Mouse (Mus musculus): Measurements from ENCODE around the gene Dpep2nb. TPM values are rescaled to one million over a fixed set of nuclear protein-coding genes. Genes with fewer than 3 reads are reported as not detected.
"Not testable (repeated sequence)": the region's sequence is repeated elsewhere in the genome, so short reads cannot be mapped to it uniquely, and the experiment has no call there.

Gene Dpep2nb
- polyA plus RNA-seq, 1 experiment from 2014 or later, result 0.21 TPM

DNA sequence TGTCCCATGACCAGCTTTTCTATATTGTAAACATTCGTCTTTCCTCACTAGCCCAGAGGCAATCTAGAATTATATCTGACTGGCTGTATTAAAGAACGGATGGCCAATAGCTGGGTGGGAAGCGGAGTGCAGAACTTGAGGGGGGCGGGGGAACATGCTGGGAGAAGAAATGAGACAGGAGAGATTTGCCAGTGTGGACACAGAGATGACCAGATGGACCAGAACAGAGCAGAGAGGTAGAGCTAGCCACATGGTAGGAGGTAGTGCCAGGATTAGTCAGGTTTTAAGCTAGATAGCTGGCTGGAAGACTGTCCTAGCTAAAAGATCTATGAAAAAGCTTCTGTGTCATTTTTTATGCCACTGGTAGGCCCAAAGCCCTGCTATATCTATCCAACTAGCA, 3.9 kb downstream of the Dpep2nb start:
- H3K9ac ChIP-seq, result no peak overlapping the region
- H3K27ac ChIP-seq, result no peak overlapping the region
- no peaks in the 10 kb centered on the region for H3K9me3 ChIP-seq
- no peak overlapping the region for H3K4me2 ChIP-seq
- H3K4me3 ChIP-seq, result no peak overlapping the region
- WGBS, result 82% methylated on average over 4 of the region's 4 CpGs
- no peaks in the 10 kb centered on the region for H3K27me3 ChIP-seq (replicated peaks)
- ATAC-seq (replicated peaks), result no peak
- no peaks in the 10 kb centered on the region for H3K4me1 ChIP-seq
- no peaks in the 10 kb centered on the region for H3K36me3 ChIP-seq (replicated peaks)

DNA sequence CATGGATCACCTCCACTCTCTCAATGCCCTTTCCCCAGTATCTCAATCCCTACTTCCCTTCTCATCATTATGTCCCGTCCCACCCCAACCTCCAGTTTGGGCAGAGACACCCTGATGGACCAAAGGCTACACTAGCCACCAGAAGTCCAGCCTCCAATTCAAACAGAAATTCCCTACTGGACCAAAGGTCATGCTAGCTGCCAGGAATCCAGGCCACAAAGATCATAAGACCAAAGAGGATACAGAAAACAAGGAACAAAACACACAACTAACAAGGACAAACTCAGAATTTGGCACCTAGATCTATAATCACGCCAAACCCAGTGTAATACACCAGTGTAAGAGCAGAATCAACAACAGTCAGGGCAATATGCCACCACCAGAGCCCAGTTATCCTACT, 6.8 kb downstream of the Dpep2nb start:
- H3K4me2 ChIP-seq, result no peak overlapping the region
- no peaks in the 10 kb centered on the region for H3K9me3 ChIP-seq
- no peak overlapping the region for H3K27ac ChIP-seq
- no peak overlapping the region for H3K9ac ChIP-seq
- no peaks in the 10 kb centered on the region for H3K27me3 ChIP-seq (replicated peaks)
- H3K4me1 ChIP-seq, result no peaks in the 10 kb centered on the region
- WGBS, result 93% methylated on average over 2 of the region's 2 CpGs
- H3K36me3 ChIP-seq (replicated peaks), result no peaks in the 10 kb centered on the region
- no peak for ATAC-seq (replicated peaks)
- H3K4me3 ChIP-seq, result no peak overlapping the region

DNA sequence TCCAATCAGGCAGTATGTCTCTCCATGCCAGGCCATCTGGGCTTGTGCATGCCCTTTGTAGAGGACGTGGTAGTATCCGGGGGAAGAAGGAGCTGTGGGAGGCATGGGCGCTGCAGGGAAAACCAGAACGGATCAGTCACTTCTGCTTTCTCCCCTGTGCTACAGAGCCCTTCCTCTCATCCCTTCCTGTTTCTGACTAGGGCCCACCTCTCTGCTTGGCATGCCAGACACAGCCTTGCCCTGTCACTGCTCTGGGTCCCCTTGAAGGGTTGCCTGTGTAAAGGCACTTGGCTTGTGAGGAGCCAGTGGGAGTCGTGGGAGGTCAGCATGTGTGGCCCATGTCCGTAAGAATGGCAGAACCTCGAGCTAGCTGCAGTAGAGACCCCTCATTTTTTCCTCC, 9.4 kb downstream of the Dpep2nb start:
- H3K4me3 ChIP-seq, result no peak overlapping the region
- 73% methylated on average over 7 of the region's 7 CpGs for WGBS
- no peak overlapping the region for H3K9ac ChIP-seq
- no peaks in the 10 kb centered on the region for H3K27me3 ChIP-seq (replicated peaks)
- no peaks in the 10 kb centered on the region for H3K4me1 ChIP-seq
- H3K4me2 ChIP-seq, result no peak overlapping the region
- ATAC-seq (replicated peaks), result no peak
- no peaks in the 10 kb centered on the region for H3K36me3 ChIP-seq (replicated peaks)
- no peaks in the 10 kb centered on the region for H3K9me3 ChIP-seq
- no peak overlapping the region for H3K27ac ChIP-seq

DNA sequence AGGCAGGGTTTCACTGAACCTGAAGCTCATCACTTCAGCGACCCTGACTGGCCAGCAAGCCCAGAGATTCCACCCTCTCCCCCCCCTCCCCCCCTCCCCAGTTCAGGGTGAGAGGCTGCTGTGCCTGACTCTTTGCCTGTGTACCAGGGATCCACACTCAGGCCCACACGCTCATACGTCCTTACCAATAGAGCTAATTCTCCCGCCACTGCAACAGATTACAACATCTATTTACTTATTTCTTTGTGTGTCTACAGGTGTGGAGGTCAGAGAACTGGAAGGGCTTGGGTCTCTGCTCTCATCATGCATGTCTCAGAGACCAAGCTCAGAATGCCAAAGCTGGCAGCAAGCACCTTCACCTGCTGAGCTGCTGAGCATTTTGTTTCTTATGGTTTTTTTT, 12.5 kb downstream of the Dpep2nb start:
- no peak overlapping the region for H3K4me3 ChIP-seq
- ATAC-seq (replicated peaks), result no peak
- H3K36me3 ChIP-seq (replicated peaks), result no peaks in the 10 kb centered on the region
- H3K9ac ChIP-seq, result no peak overlapping the region
- no peak overlapping the region for H3K4me2 ChIP-seq
- H3K27me3 ChIP-seq (replicated peaks), result no peaks in the 10 kb centered on the region
- no peaks in the 10 kb centered on the region for H3K4me1 ChIP-seq
- WGBS, result 66% methylated on average over 4 of the region's 4 CpGs
- no peak overlapping the region for H3K27ac ChIP-seq
- no peaks in the 10 kb centered on the region for H3K9me3 ChIP-seq

DNA sequence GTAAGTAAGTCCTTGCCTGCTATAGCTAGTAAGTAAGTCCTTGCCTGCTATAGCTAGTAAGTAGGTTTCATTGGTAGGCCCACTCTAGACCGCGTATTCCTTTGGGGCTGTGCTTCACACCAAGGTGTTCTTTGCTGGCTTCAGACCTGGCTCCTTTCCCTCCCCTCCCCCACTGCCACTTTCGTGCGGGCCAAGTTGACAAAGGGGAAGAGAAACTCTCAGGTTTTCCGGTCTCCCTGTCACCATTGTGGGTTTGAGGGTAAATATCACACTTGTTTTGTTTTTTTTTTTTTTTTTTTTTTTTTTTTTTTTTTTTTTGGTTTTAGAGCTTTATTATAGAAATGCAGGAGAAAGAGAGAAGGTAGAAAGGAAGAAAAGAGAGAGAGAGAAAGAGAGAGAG, 13.3 kb downstream of the Dpep2nb start:
- no peak overlapping the region for H3K4me3 ChIP-seq
- no peaks in the 10 kb centered on the region for H3K27me3 ChIP-seq (replicated peaks)
- H3K36me3 ChIP-seq (replicated peaks), result no peaks in the 10 kb centered on the region
- 55% methylated on average over 5 of the region's 5 CpGs for WGBS
- no peak overlapping the region for H3K4me2 ChIP-seq
- H3K9me3 ChIP-seq, result no peaks in the 10 kb centered on the region
- no peak for ATAC-seq (replicated peaks)
- H3K4me1 ChIP-seq, result no peaks in the 10 kb centered on the region
- H3K27ac ChIP-seq, result no peak overlapping the region
- no peak overlapping the region for H3K9ac ChIP-seq

DNA sequence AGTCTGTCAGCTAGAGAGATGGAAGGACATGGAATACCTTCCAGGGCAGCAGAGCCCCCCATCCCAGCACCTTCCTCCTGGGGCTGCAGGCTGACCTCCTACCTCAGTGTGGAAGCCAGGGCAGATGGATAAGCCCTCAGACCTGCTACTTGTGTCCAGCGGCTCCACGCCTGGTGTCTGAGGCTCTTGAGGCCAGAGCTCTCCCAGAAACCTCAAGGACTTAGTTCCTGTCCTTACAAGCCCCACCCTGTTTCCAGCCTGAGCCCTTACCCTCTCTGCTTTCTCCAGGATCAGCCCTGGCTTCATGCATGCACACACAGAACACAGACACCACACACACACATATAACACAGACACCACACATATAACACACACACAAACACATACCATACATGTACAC, 14.2 kb downstream of the Dpep2nb start:
- 83% methylated on average over 2 of the region's 2 CpGs for WGBS
- no peak overlapping the region for H3K4me3 ChIP-seq
- no peaks in the 10 kb centered on the region for H3K27me3 ChIP-seq (replicated peaks)
- H3K4me1 ChIP-seq, result no peaks in the 10 kb centered on the region
- H3K9me3 ChIP-seq, result no peaks in the 10 kb centered on the region
- H3K9ac ChIP-seq, result no peak overlapping the region
- no peaks in the 10 kb centered on the region for H3K36me3 ChIP-seq (replicated peaks)
- ATAC-seq (replicated peaks), result no peak
- H3K27ac ChIP-seq, result no peak overlapping the region
- H3K4me2 ChIP-seq, result no peak overlapping the region

DNA sequence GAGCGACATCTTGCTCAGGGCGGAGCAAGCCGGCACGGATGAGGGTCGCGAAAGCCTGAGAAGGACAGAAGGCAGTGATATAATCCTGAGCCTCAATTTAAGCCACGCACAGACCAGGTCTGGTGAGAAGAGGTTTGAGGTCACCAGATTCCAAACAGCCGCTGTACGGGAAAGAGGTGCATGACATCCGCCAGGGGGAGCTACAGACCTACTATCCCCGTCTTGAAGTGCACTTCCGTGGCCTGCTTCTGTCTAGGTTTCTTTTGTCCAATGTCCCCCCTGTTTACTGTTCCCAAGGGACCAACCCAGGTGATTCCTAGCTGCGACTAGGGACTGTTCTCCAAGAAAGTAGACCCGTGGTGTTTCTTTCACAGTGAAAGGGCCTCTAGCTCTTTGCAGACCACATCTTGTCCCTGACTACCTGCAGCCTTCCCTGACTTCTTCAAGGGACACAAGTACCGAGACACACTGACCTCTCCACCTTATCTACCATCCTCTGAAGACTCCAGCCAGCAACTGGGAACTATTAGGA, 14.9 kb downstream of the Dpep2nb start, which contains the start of gene Dus2:
TSS of gene Dus2 (plus strand) at position 482 of the 532 bp plus-strand sequence.
- no peaks in the 10 kb centered on the region for H3K36me3 ChIP-seq (replicated peaks)
- H3K27ac ChIP-seq, result no peak within 1 kb of the TSS
- WGBS, result 13% methylated on average over 15 of the region's 15 CpGs
- no peak within 1 kb of the TSS for H3K4me3 ChIP-seq
- H3K4me1 ChIP-seq, result no peaks in the 10 kb centered on the region
- H3K4me2 ChIP-seq, result no peak within 1 kb of the TSS
- no peaks in the 10 kb centered on the region for H3K27me3 ChIP-seq (replicated peaks)
- H3K9ac ChIP-seq, result no peak within 1 kb of the TSS
- no peaks in the 10 kb centered on the region for H3K9me3 ChIP-seq
- ATAC-seq (replicated peaks), result no peak

DNA sequence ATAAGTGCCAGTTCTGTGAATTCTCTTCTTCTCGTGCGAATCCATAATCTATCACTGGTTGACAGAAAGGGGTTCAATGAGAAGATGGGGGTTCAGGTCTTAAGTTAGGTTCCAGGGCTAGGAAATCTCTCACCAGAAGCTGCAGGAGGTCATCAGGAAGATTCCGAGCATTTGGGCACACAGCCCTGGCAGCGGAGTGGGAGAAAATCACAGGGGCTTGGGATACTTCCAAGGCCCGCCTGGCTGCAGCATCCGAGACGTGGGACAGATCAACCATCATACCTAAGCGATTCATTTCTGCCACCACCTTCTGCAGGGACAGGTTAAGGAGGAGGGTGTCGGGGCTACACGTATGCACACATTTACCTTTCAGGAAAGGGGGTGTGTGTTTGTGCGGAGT, 17.2 kb downstream of the Dpep2nb start:
- Histone ChIP-seq H3K4me2 (no peak overlapping the region), H3K9ac (no peak overlapping the region), H3K27me3 (replicated peaks) (no peaks in the 10 kb centered on the region), H3K4me1 (no peaks in the 10 kb centered on the region), H3K9me3 (no peaks in the 10 kb centered on the region), H3K4me3 (no peak overlapping the region), H3K27ac (no peak overlapping the region), H3K36me3 (replicated peaks) (no peaks in the 10 kb centered on the region)
- WGBS, result 89% methylated on average over 11 of the region's 11 CpGs
- ATAC-seq (replicated peaks), result no peak

DNA sequence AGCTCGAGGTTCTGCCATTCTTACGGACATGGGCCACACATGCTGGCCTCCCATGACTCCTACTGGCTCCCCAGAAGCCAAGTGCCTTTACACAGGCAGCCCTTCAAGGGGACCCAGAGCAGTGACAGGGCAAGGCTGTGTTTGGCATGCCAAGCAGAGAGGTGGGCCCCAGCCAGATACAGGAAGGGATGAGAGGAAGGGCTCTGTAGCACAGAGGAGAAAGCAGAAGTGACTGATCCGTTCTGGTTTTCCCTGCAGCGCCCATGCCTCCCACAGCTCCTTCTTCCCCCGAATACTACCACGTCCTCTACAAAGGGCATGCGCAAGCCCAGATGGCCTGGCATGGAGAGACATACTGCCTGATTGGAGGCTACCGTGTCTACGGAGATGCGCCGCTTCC, 22.4 kb downstream of the Dpep2nb start:
- H3K27ac ChIP-seq; H3K36me3 ChIP-seq (replicated peaks); H3K9ac ChIP-seq; ATAC-seq (replicated peaks); H3K4me1 ChIP-seq; H3K27me3 ChIP-seq (replicated peaks); H3K4me2 ChIP-seq; H3K9me3 ChIP-seq; H3K4me3 ChIP-seq: not testable (repeated sequence)
- WGBS, result 83% methylated on average over 11 of the region's 11 CpGs

DNA sequence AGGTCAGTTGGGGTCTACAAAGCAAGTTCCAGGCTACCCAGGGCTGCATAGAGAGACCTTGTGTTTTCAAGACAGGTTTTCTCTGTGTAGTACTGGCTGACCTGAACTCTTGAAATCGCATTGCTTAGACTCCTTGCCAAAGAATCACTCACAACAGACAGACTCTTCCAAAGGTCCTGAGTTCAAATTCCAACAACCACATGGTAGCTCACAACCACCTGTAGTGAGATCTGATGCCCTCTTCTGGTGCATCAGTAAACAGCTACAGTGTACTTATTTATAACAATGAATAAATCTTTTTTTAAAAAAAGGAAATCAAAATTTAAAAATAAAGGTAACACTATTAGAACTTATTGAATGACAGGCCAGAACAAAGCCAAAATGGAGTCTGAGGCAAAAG, 24.6 kb downstream of the Dpep2nb start:
- Histone ChIP-seq H3K27ac (no peak overlapping the region), H3K4me1 (no peaks in the 10 kb centered on the region), H3K9ac (no peak overlapping the region), H3K4me3 (no peak overlapping the region), H3K36me3 (replicated peaks) (no peaks in the 10 kb centered on the region), H3K27me3 (replicated peaks) (no peaks in the 10 kb centered on the region), H3K9me3 (no peaks in the 10 kb centered on the region), H3K4me2 (no peak overlapping the region)
- WGBS, result 90% methylated on average over 1 of the region's 1 CpGs
- no peak for ATAC-seq (replicated peaks)

DNA sequence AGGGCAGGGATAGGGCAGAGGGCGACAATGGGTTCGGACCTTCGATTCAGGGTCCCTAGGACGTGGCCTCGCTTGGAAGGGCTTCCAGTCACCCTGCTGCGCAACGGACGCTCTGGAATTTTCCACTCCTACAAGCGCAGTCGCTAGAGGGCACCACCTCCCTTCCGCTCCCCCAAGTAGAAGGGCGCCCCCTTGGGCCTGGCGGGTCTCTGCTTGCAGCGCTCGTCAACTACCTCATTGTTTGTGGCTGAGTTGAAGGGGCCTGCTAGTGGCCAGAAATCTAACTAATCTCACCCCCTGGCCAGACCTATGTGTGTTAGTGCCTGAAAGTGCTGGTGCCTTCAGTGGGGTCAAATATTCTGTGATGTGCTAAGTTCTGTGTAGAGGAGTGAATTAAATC, 26.4 kb downstream of the Dpep2nb start, which contains the start of gene Dpep3:
TSS of gene Dpep3 (minus strand) at position 105 of the 400 bp plus-strand sequence.
- Histone ChIP-seq H3K4me3 (no peak within 1 kb of the TSS), H3K9ac (no peak within 1 kb of the TSS), H3K4me2 (no peak within 1 kb of the TSS), H3K36me3 (replicated peaks) (no peaks in the 10 kb centered on the region), H3K27me3 (replicated peaks) (no peaks in the 10 kb centered on the region), H3K9me3 (no peaks in the 10 kb centered on the region), H3K4me1 (no peaks in the 10 kb centered on the region), H3K27ac (no peak within 1 kb of the TSS)
- 93% methylated on average over 15 of the region's 15 CpGs for WGBS
- ATAC-seq (replicated peaks), result no peak

DNA sequence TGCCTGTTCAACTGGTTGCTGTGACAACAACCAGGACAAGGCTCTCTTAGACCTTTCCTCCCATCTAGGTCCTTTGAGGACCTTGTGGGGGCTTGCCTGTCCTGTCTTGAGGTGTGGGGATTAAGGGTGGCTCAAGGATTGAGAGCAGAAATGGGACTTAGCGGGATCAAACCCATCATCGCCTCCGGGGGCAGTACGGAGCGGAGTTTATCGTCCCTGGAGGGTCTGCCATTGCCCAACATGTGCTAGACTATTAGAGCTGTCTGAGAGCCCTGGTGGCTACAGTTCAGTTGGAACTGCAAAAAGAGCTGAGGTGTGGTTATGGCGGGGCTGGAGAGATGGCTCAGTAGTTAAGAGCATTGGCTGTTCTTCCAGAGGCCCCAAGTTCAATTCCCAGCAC, 30.4 kb downstream of the Dpep2nb start:
- no peak overlapping the region for H3K9ac ChIP-seq
- H3K27me3 ChIP-seq (replicated peaks), result no peaks in the 10 kb centered on the region
- WGBS, result 56% methylated on average over 7 of the region's 7 CpGs
- H3K4me3 ChIP-seq, result no peak overlapping the region
- no peak overlapping the region for H3K27ac ChIP-seq
- no peaks in the 10 kb centered on the region for H3K4me1 ChIP-seq
- H3K36me3 ChIP-seq (replicated peaks), result no peaks in the 10 kb centered on the region
- H3K4me2 ChIP-seq, result no peak overlapping the region
- H3K9me3 ChIP-seq, result no peaks in the 10 kb centered on the region
- no peak for ATAC-seq (replicated peaks)

DNA sequence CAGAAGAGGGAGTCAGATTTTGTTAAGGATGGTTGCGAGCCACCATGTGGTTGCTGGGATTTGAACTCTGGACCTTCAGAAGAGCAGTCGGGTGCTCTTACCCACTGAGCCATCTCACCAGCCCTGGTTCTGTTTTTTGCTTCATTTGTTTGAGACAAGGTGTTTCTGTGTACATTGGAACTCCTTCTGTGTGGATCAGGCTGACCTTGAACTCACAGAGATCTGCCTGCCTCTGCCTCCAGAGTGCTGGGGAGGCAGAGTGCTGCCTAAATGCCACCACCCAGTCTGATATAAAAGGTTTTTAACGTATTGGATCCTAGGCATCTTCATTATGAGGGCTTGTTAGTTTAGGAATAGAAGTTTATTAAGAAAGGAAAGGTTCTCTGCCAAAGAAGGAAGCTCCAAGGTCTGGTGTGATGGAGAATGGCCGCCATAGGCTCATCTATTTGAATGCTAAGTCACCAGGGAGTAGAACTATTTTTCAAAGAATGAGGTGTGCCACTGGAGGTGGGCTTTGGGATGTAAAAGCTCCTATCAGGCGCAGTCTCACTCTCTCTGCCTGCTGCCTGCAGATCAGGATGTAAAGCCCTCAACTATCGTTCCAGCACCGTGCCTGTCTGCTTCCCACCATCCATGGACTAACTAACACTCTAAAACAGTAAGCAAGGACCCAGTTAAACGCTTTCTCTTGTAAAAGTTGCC, 34.6 kb downstream of the Dpep2nb start:
- Histone ChIP-seq H3K36me3 (replicated peaks) (no peaks in the 10 kb centered on the region), H3K9ac (no peak overlapping the region), H3K4me3 (no peak overlapping the region), H3K27me3 (replicated peaks) (0 out of 2 replicates have a peak, but pooled peaks cover 13% of the 10 kb centered on the region), H3K27ac (no peak overlapping the region), H3K9me3 (no peaks in the 10 kb centered on the region), H3K4me1 (no peaks in the 10 kb centered on the region), H3K4me2 (no peak overlapping the region)
- WGBS, result 78% methylated on average over 8 of the region's 8 CpGs
- no peak for ATAC-seq (replicated peaks)
